Mouse (Mus musculus) embryonic facial prominence, embryonic 12.5 days (tissue): ENCODE data around the gene Gm10354. TPM values are rescaled to one million over a fixed set of nuclear protein-coding genes. Genes with fewer than 3 reads are reported as not detected.
A peak's percentile ranks its signal among the peaks of the same experiment; 100 is the strongest.
"Not testable (repeated sequence)": the region's sequence is repeated elsewhere in the genome, so short reads cannot be mapped to it uniquely, and the experiment has no call there.

Experiments
- ATAC-seq: fragments of 200-750 bp; cut with Nextera tagmentation; 2 replicates; pipeline ENCODE4 v1.8.0; 2017; ENCODE audit not compliant: insufficient number of reproducible peaks, insufficient read depth, low FRiP score, low TSS enrichment
- H3K27ac ChIP-seq: fragments of 300-500 bp; sonication (generic); 2 replicates; pipeline ENCODE4 v1.5.1; 2016; ENCODE audit warnings: mild to moderate bottlenecking
- H3K27me3 ChIP-seq: fragments of 300-500 bp; sonication (generic); 2 replicates; pipeline ENCODE4 v1.6.1; 2016; ENCODE audit warnings: mild to moderate bottlenecking, moderate library complexity
- H3K36me3 ChIP-seq: fragments of 300-500 bp; sonication (generic); 2 replicates; pipeline ENCODE4 v1.6.1; 2016; ENCODE audit warnings: mild to moderate bottlenecking
- H3K4me1 ChIP-seq: fragments of 300-500 bp; sonication (generic); 2 replicates; pipeline ENCODE4 v1.6.1; 2016
- H3K4me2 ChIP-seq: fragments of 300-500 bp; sonication (generic); replicated peaks from 2 replicates; pipeline ENCODE4 v1.6.1; 2016; ENCODE audit warnings: mild to moderate bottlenecking, moderate library complexity
- H3K4me3 ChIP-seq: fragments of 300-500 bp; sonication (generic); 2 replicates; pipeline ENCODE4 v1.5.1; 2016; ENCODE audit warnings: mild to moderate bottlenecking
- H3K9ac ChIP-seq: fragments of 300-500 bp; sonication (generic); 2 replicates; pipeline ENCODE4 v1.6.1; 2016; ENCODE audit warnings: mild to moderate bottlenecking, moderate library complexity
- H3K9me3 ChIP-seq: fragments of 300-500 bp; sonication (generic); 2 replicates; pipeline ENCODE4 v1.6.1; 2016; ENCODE audit warnings: mild to moderate bottlenecking, moderate library complexity
- WGBS: fragments of 180-500 bp; shearing (Covaris S2); methylation state at CpG from one replicate; pipeline ENCODE4 v1.1.7; 2016; 5-methylcytosine and 5-hydroxymethylcytosine counted together
- polyA plus RNA-seq: library from polyadenylated mRNA; unstranded; fragments of >200 nt; fragmentation: Nextera tagmentation; extraction: Ambion mirVana; gene quantifications from 2 replicates; pipeline ENCODE4 v1.2.1, GENCODE M21; 2016

Gm10354 gene
- not detected in 2 replicates for polyA plus RNA-seq

GRCm38 (mm10) chr5:14978835-14979234 is at the start of gene Gm10354:
TSS of gene Gm10354 (minus strand) at chr5:14978935.
- H3K9me3 ChIP-seq: peaks cover 16% of the 10 kb centered on the region
- H3K27ac ChIP-seq, ATAC-seq: not testable (repeated sequence)

GRCm38 (mm10) chr5:15024316-15024715 is 45.6 kb upstream of the Gm10354 start:
- H3K9ac ChIP-seq, H3K27ac ChIP-seq, H3K36me3 ChIP-seq, H3K27me3 ChIP-seq, H3K4me2 ChIP-seq, ATAC-seq, H3K4me1 ChIP-seq, H3K4me3 ChIP-seq: not testable (repeated sequence)
- 92% methylated on average over 1 of the region's 1 CpGs for WGBS
- H3K9me3 ChIP-seq: peaks cover 16% of the 10 kb centered on the region

More at GRCm38 (mm10) chr5:14978835-14979234, at the start of gene Gm10354:
- not testable (repeated sequence) for H3K4me2 ChIP-seq, H3K27me3 ChIP-seq, H3K4me3 ChIP-seq, H3K9ac ChIP-seq, H3K4me1 ChIP-seq, H3K36me3 ChIP-seq
- WGBS: 47% methylated on average over 1 of the region's 1 CpGs

DNA sequence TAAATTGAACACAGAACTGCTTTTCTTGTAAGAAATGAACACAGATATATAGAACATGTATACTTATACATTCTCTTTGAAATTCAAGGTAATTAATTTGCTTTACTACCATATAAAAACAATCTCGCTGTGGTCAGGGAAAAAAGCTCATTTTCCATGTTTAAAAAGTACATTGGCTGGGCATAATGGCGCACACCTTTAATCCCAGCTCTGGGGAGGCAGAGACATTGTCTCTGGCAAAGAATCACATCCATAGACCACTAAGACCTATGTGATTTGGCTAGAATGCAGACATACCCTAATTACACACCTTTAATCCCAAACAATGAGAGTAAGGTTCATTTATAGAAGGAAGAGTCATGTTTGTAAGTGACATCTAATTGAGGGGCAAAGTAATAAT is 41.3 kb upstream of the Gm10354 start:
- H3K27ac ChIP-seq, H3K9ac ChIP-seq, H3K27me3 ChIP-seq, H3K36me3 ChIP-seq, H3K4me3 ChIP-seq, ATAC-seq, H3K4me2 ChIP-seq, H3K4me1 ChIP-seq: not testable (repeated sequence)
- 65% methylated on average over 2 of the region's 2 CpGs for WGBS
- peaks cover 18% of the 10 kb centered on the region for H3K9me3 ChIP-seq

DNA sequence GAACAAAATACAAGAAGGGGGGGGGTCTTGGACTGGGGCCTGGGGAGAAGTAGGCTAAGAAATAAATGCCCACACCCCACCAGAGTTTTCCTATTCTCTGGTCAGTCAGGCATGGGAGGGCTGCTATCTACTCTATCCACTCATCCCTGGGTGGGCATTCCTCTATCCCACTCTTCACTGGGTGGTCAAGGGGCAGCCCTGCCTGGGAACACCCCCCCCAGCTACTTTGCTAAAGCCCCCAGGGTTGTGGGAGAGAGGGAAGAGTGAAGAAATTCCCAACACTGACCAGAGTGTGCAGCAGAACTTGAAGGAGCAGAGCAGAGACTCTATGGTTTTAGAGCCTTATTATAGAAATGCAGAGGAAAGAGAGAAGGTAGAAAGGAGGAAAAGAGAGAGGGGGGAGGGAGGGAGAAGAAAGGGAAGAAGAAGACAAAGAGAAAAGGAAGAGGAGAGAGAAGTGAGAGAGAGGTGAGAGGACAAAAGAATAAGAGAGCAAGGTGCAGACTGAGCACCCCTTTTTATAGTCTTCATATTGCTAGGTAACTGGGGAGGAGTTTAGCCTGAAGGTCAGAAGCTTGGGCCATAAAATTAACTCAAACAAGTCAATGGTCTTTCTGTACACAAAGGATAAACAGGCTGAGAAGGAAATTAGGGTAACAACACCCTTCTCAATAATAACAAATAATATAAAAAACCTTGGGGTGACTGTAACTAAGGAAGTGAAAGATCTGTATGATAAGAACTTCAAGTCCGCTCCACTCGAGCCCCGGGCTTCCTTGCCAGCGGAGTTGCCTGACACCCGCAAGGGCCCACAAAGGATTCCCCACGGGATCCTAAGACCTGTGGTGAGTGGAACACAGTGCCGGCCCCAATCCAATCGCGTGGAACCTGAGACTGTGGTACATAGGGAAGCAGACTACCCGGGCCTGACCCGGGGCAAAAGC is 32.2 kb upstream of the Gm10354 start:
- not testable (repeated sequence) for H3K9ac ChIP-seq, H3K27ac ChIP-seq, H3K36me3 ChIP-seq, H3K4me2 ChIP-seq, H3K27me3 ChIP-seq, H3K4me1 ChIP-seq, H3K4me3 ChIP-seq
- ATAC-seq: 0 out of 2 replicates have a peak, but pooled peaks have one; percentile 47
- WGBS: 85% methylated on average over 11 of the region's 11 CpGs
- peaks cover 18% of the 10 kb centered on the region for H3K9me3 ChIP-seq

DNA sequence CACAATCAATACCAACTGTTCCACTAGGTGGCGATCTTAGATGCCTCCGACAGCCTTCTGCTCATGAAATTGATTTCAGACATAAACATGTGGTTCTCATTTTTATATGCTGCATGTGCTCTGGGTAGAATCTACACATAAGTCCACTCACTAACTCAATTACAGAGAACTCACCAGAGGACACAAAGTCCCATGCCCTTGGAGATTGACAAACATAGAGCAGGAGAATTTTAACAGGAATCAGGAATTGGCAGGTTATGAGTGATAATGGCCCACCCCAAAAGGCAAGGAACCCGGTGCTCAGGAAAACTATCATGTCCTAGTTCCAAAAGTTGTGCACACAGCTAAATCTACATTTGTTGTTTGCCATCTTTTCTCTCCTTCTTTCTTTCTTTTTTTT is 28.2 kb upstream of the Gm10354 start:
- H3K4me3 ChIP-seq, ATAC-seq, H3K4me1 ChIP-seq, H3K27ac ChIP-seq, H3K36me3 ChIP-seq, H3K9ac ChIP-seq, H3K27me3 ChIP-seq, H3K4me2 ChIP-seq: not testable (repeated sequence)
- H3K9me3 ChIP-seq: peaks cover 23% of the 10 kb centered on the region
- WGBS: 54% methylated on average over 3 of the region's 3 CpGs

DNA sequence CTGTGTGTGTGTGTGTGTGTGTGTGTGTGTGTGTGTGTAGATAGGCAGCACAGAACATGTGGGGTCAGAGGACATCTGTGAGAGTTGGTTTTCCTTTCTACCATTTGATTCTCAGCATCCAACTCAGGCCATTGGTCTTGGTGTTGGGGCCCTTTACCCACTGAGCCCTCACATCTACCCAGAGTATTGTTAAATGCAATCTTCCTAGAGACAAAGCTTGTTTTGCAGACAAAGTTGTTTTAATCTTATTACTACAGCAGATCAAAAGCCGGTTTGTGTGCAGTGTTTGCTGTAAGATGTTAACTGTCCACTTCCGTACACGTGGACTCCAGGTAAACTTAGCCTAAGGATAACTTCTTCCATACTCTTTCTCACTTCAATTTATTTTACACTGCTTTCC is 27.6 kb upstream of the Gm10354 start:
- not testable (repeated sequence) for H3K36me3 ChIP-seq, H3K4me1 ChIP-seq, H3K9ac ChIP-seq, H3K27me3 ChIP-seq, H3K4me2 ChIP-seq, H3K27ac ChIP-seq, ATAC-seq, H3K4me3 ChIP-seq
- H3K9me3 ChIP-seq: peaks cover 20% of the 10 kb centered on the region
- WGBS: 67% methylated on average over 3 of the region's 3 CpGs

- ATAC-seq, H3K4me3 ChIP-seq, H3K27ac ChIP-seq, H3K4me2 ChIP-seq, H3K36me3 ChIP-seq, H3K9ac ChIP-seq, H3K27me3 ChIP-seq, H3K4me1 ChIP-seq: not testable (repeated sequence)
- H3K9me3 ChIP-seq: peaks cover 13% of the 10 kb centered on the region
- WGBS: 58% methylated on average over 3 of the region's 4 CpGs
Measured at GRCm38 (mm10) chr5:15005584-15005983, 26.8 kb upstream of the Gm10354 start.

DNA sequence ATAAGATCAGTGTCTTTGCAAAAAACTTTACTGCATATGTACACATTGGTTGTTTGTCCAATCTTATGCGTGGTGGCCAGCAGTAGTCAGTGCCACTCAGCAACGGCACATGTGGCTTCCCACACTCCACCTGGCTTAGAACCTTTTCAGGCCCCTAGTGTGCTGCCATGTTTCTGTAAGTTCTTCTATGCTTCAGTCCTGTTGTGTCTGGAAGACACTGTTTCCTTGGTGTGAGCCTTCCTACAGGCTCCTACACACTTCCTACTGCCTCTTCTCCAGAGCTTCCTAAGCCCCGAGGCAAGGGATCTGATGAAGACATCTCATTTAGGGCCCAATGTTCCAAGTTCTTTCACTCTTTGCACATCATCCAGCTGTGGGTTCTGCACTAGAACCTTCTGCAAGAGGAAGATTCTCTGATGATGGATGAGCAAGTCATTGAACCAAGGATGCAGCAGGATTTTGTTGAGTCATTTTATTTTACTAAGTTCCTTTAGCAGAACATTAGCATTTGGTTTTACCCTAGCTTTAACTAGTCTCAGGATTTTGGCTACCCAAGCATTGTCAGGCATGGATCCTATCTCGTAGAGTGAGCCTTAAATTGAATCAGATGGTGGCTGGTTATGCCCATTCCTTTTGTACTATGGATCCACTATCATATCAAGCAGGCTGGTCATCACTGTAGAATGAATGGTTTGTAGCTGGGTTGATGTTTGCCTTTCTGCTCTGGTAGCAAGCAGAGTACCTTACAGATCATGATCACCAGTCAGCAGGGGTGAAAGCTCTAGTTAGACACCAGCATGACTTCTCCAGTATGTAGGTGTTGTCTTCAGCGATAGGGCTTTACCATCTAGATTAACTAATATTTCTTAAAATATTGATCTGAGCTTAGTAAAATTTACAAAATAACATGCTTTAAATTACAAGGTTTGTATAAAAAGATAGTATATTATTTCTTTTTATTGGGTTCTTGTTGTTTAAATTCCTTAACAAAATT is 26.1 kb upstream of the Gm10354 start:
- H3K27ac ChIP-seq, H3K4me3 ChIP-seq, H3K9ac ChIP-seq, H3K4me2 ChIP-seq, H3K27me3 ChIP-seq, H3K4me1 ChIP-seq, H3K36me3 ChIP-seq: not testable (repeated sequence)
- peak; percentile 86 for ATAC-seq
- 78% methylated on average over 5 of the region's 5 CpGs for WGBS
- peaks cover 14% of the 10 kb centered on the region for H3K9me3 ChIP-seq

- peaks cover 25% of the 10 kb centered on the region for H3K9me3 ChIP-seq
- not testable (repeated sequence) for H3K36me3 ChIP-seq, H3K4me3 ChIP-seq, H3K4me1 ChIP-seq, H3K27ac ChIP-seq, H3K27me3 ChIP-seq, H3K4me2 ChIP-seq, H3K9ac ChIP-seq
- ATAC-seq: 0 out of 2 replicates have a peak, but pooled peaks have one; percentile 22
- WGBS: 77% methylated on average over 9 of the region's 9 CpGs
Measured at GRCm38 (mm10) chr5:14998077-14998476, 19.3 kb upstream of the Gm10354 start.

- not testable (repeated sequence) for H3K4me1 ChIP-seq, H3K27ac ChIP-seq, H3K9ac ChIP-seq, H3K4me2 ChIP-seq, H3K27me3 ChIP-seq, H3K36me3 ChIP-seq, H3K4me3 ChIP-seq, ATAC-seq
- WGBS: 82% methylated on average over 4 of the region's 4 CpGs
- peaks cover 25% of the 10 kb centered on the region for H3K9me3 ChIP-seq
Measured at GRCm38 (mm10) chr5:14997556-14997955, 18.8 kb upstream of the Gm10354 start.

- not testable (repeated sequence) for H3K36me3 ChIP-seq, H3K9ac ChIP-seq, H3K4me2 ChIP-seq, H3K27me3 ChIP-seq, H3K4me1 ChIP-seq, H3K4me3 ChIP-seq, H3K27ac ChIP-seq
- H3K9me3 ChIP-seq: peaks cover 25% of the 10 kb centered on the region
- 0 out of 2 replicates have a peak, but pooled peaks have one; percentile 41 for ATAC-seq
- 70% methylated on average over 7 of the region's 7 CpGs for WGBS
Measured at GRCm38 (mm10) chr5:14996670-14997249, 18.0 kb upstream of the Gm10354 start.
